Mouse (Mus musculus) liver, postnatal 0 days (tissue): ENCODE measurements around the gene C730034F03Rik. TPM values are rescaled to one million over a fixed set of nuclear protein-coding genes. Genes with fewer than 3 reads are reported as not detected.
A peak's percentile ranks its signal among the peaks of the same experiment; 100 is the strongest.
"Not testable (repeated sequence)": the region's sequence is repeated elsewhere in the genome, so short reads cannot be mapped to it uniquely, and the experiment has no call there.

Experiments used
- ATAC-seq: fragments of 200-750 bp; cut with Nextera tagmentation; 2 replicates; pipeline ENCODE4 v1.8.0; 2017; ENCODE audit warnings: mild to moderate bottlenecking, moderate library complexity
- DNase-seq: peaks from one replicate; pipeline ENCODE4 v3.0.0-alpha.2; 2016
- H3K27ac ChIP-seq: fragments of 300-500 bp; sonication (generic); 2 replicates; pipeline ENCODE4 v1.5.1; 2014; ENCODE audit warnings: antibody characterized with exemption, moderate library complexity, mild to moderate bottlenecking, low read depth
- H3K27me3 ChIP-seq: fragments of 300-500 bp; sonication (generic); 2 replicates; pipeline ENCODE4 v1.6.1; 2014; ENCODE audit warnings: low read length, control low read depth, mixed read lengths; ENCODE audit not compliant: insufficient read depth
- H3K36me3 ChIP-seq: fragments of 300-500 bp; sonication (generic); replicated peaks from 2 replicates; pipeline ENCODE4 v1.6.1; 2014; ENCODE audit warnings: mild to moderate bottlenecking, control low read depth, low read length, moderate library complexity, mixed read lengths; ENCODE audit not compliant: insufficient read depth
- H3K4me1 ChIP-seq: fragments of 300-500 bp; sonication (generic); 2 replicates; pipeline ENCODE4 v1.6.1; 2014; ENCODE audit warnings: antibody characterized with exemption, mild to moderate bottlenecking, control low read depth; ENCODE audit not compliant: insufficient read depth
- H3K4me2 ChIP-seq: fragments of 300-500 bp; sonication (generic); 2 replicates; pipeline ENCODE4 v1.6.1; 2014; ENCODE audit warnings: low read depth, mild to moderate bottlenecking, low read length, moderate library complexity, mixed read lengths
- H3K4me3 ChIP-seq: fragments of 300-500 bp; sonication (generic); 2 replicates; pipeline ENCODE4 v1.5.1; 2014; ENCODE audit warnings: low read depth, low read length
- H3K9ac ChIP-seq: fragments of 300-500 bp; sonication (generic); replicated peaks from 2 replicates; pipeline ENCODE4 v1.6.1; 2014; ENCODE audit warnings: mild to moderate bottlenecking, moderate library complexity
- H3K9me3 ChIP-seq: fragments of 300-500 bp; sonication (generic); 2 replicates; pipeline ENCODE4 v1.6.1; 2016; ENCODE audit warnings: mild to moderate bottlenecking, control low read depth, low read length, mixed read lengths
- CTCF ChIP-seq: sonication (generic); IDR thresholded peaks from 2 replicates; pipeline ENCODE4 v1.5.1; 2016; ENCODE audit warnings: antibody characterized with exemption, low read depth
- EP300 ChIP-seq: IDR thresholded peaks from 2 replicates; pipeline ENCODE4 v1.6.1; 2016; ENCODE audit warnings: antibody characterized with exemption, low read depth, mild to moderate bottlenecking
- WGBS: fragments of 180-500 bp; shearing (Covaris S2); extraction: QIAGEN DNeasy Blood & Tissue Kit; methylation state at CpG from one replicate; pipeline ENCODE4 v1.1.7; 2014; ENCODE audit not compliant: insufficient replicate concordance; 5-methylcytosine and 5-hydroxymethylcytosine counted together
- polyA plus RNA-seq: library from polyadenylated mRNA; unstranded; fragments of >200 nt; fragmentation: Nextera tagmentation; extraction: Ambion mirVana; gene quantifications from 2 replicates; pipeline ENCODE4 v1.2.1, GENCODE M21; 2015

Gene C730034F03Rik
- polyA plus RNA-seq, 1 experiment from 2014 or later, result 1.5 TPM

- no peaks in the 10 kb centered on the region for H3K9me3 ChIP-seq
- TF ChIP-seq EP300, result no peak
- TF ChIP-seq CTCF, result peak; percentile 22
- H3K4me3 ChIP-seq, result peak overlapping the region; percentile 92
- WGBS, result 32% methylated on average over 6 of the region's 6 CpGs
- DNase-seq, result no peak
- peak overlapping the region; percentile 97 for H3K4me2 ChIP-seq
- peaks cover 15% of the 10 kb centered on the region for H3K4me1 ChIP-seq
- H3K9ac ChIP-seq, result peak overlapping the region; percentile 97
- ATAC-seq, result no peak
- no peaks in the 10 kb centered on the region for H3K27me3 ChIP-seq
- peak overlapping the region; percentile 100 for H3K27ac ChIP-seq
- peaks cover 19% of the 10 kb centered on the region for H3K36me3 ChIP-seq
Observed at GRCm38 (mm10) chr15:89430341-89430740, 952 bp downstream of the C730034F03Rik start.

- WGBS, result 56% methylated on average over 6 of the region's 9 CpGs
- peaks cover 18% of the 10 kb centered on the region for H3K36me3 ChIP-seq
- H3K9me3 ChIP-seq, DNase-seq, H3K27me3 ChIP-seq, ATAC-seq: not testable (repeated sequence)
- H3K4me1 ChIP-seq, result peaks cover 15% of the 10 kb centered on the region
- peak overlapping the region; percentile 97 for H3K4me2 ChIP-seq
- peak overlapping the region; percentile 92 for H3K4me3 ChIP-seq
- peak overlapping the region; percentile 100 for H3K27ac ChIP-seq
- peak overlapping the region; percentile 34 for H3K9ac ChIP-seq
Observed at GRCm38 (mm10) chr15:89430771-89431170, 1.4 kb downstream of the C730034F03Rik start.

- Histone ChIP-seq H3K9ac (peak overlapping the region; percentile 34), H3K27ac (peak overlapping the region; percentile 100), H3K4me2 (peak overlapping the region; percentile 97), H3K27me3 (no peaks in the 10 kb centered on the region), H3K36me3 (peaks cover 14% of the 10 kb centered on the region), H3K4me1 (peaks cover 15% of the 10 kb centered on the region), H3K4me3 (0 out of 2 replicates have a peak overlapping the region, but pooled peaks have one; percentile 92), H3K9me3 (no peaks in the 10 kb centered on the region)
- no peak for TF ChIP-seq EP300
- no peak for TF ChIP-seq CTCF
- DNase-seq (no peak), ATAC-seq (no peak)
- WGBS, result 58% methylated on average over 3 of the region's 3 CpGs
Observed at GRCm38 (mm10) chr15:89431271-89431670, 1.9 kb downstream of the C730034F03Rik start.

- no peaks in the 10 kb centered on the region for H3K27me3 ChIP-seq
- peaks cover 15% of the 10 kb centered on the region for H3K4me1 ChIP-seq
- WGBS, result 91% methylated on average over 6 of the region's 6 CpGs
- peaks cover 9% of the 10 kb centered on the region for H3K36me3 ChIP-seq
- no peak for ATAC-seq
- H3K4me2 ChIP-seq, result no peak overlapping the region
- no peak overlapping the region for H3K9ac ChIP-seq
- no peak for DNase-seq
- H3K4me3 ChIP-seq, result no peak overlapping the region
- H3K9me3 ChIP-seq, result no peaks in the 10 kb centered on the region
- peak overlapping the region; percentile 100; the same call in 1 of the 2 replicates for H3K27ac ChIP-seq
- TF ChIP-seq CTCF, result no peak
- TF ChIP-seq EP300, result no peak
Observed at GRCm38 (mm10) chr15:89431806-89432205, 2.4 kb downstream of the C730034F03Rik start.

- TF ChIP-seq EP300 (no peak), CTCF (no peak)
- no peak for ATAC-seq
- no peaks in the 10 kb centered on the region for H3K27me3 ChIP-seq
Observed at GRCm38 (mm10) chr15:89432946-89433345, 3.6 kb downstream of the C730034F03Rik start.

GRCm38 (mm10) chr15:89434136-89434535 is 4.7 kb downstream of the C730034F03Rik start:
- Histone ChIP-seq H3K4me3 (no peak overlapping the region), H3K27me3 (no peaks in the 10 kb centered on the region), H3K27ac (no peak overlapping the region), H3K36me3 (no peaks in the 10 kb centered on the region), H3K9ac (no peak overlapping the region), H3K4me1 (peaks cover 9% of the 10 kb centered on the region), H3K4me2 (no peak overlapping the region), H3K9me3 (no peaks in the 10 kb centered on the region)
- DNase-seq (no peak), ATAC-seq (no peak)
- TF ChIP-seq EP300, result no peak
- no peak for TF ChIP-seq CTCF
- WGBS, result 58% methylated on average over 3 of the region's 3 CpGs

More at GRCm38 (mm10) chr15:89432946-89433345, 3.6 kb downstream of the C730034F03Rik start:
- Histone ChIP-seq H3K9ac (no peak overlapping the region), H3K36me3 (peaks cover 1% of the 10 kb centered on the region), H3K27ac (no peak overlapping the region), H3K4me2 (no peak overlapping the region), H3K4me3 (no peak overlapping the region), H3K9me3 (no peaks in the 10 kb centered on the region), H3K4me1 (peaks cover 15% of the 10 kb centered on the region)
- no peak for DNase-seq
- WGBS, result 72% methylated on average over 4 of the region's 4 CpGs

- no peaks in the 10 kb centered on the region for H3K36me3 ChIP-seq
- H3K4me1 ChIP-seq, result peaks cover 3% of the 10 kb centered on the region
- H3K27me3 ChIP-seq, result no peaks in the 10 kb centered on the region
- H3K4me2 ChIP-seq, result no peak overlapping the region
- no peaks in the 10 kb centered on the region for H3K9me3 ChIP-seq
- WGBS, result 80% methylated on average over 5 of the region's 5 CpGs
- H3K4me3 ChIP-seq, result no peak overlapping the region
- H3K27ac ChIP-seq, result no peak overlapping the region
- ATAC-seq (no peak), DNase-seq (no peak)
- TF ChIP-seq EP300 (no peak), CTCF (no peak)
- H3K9ac ChIP-seq, result no peak overlapping the region
Observed at GRCm38 (mm10) chr15:89435878-89436277, 6.5 kb downstream of the C730034F03Rik start.
